Mouse (Mus musculus) small intestine, adult 2 months (tissue): ENCODE measurements at regions not wholly inside any gene's neighbourhood (a gene's known extent, or its start where the extent isn't known, plus 50 kb on each side); places are given as distances from the start of the nearest gene placed in this dataset.

Experiments
- CTCF ChIP-seq: fragments of 200-500 bp; IDR thresholded peaks from 2 replicates; pipeline ENCODE4 v1.5.1; 2012; ENCODE audit warnings: low read depth, mild to moderate bottlenecking, control low read depth, inconsistent platforms, low read length, moderate library complexity, mixed read lengths; ENCODE audit not compliant: insufficient replicate concordance, insufficient read length; ENCODE audit errors: extremely low read depth
- POLR2A ChIP-seq: fragments of 200-500 bp; IDR thresholded peaks from 2 replicates; pipeline ENCODE4 v1.6.1; 2012; ENCODE audit warnings: low read depth, mild to moderate bottlenecking, control low read depth, inconsistent platforms, low read length, moderate library complexity

- TF ChIP-seq CTCF (no peak), POLR2A (no peak)
These were observed 285.9 kb upstream of the Klf3 start for GRCm38 (mm10) chr5:64517241-64517640.
